Mouse (Mus musculus): Measurements from ENCODE around the gene Bmp7. TPM values are rescaled to one million over a fixed set of nuclear protein-coding genes. Genes with fewer than 3 reads are reported as not detected.

Bmp7 gene
- 10 to 100 TPM; 10.3 to 10.7 TPM for total RNA-seq (2021)

DNA sequence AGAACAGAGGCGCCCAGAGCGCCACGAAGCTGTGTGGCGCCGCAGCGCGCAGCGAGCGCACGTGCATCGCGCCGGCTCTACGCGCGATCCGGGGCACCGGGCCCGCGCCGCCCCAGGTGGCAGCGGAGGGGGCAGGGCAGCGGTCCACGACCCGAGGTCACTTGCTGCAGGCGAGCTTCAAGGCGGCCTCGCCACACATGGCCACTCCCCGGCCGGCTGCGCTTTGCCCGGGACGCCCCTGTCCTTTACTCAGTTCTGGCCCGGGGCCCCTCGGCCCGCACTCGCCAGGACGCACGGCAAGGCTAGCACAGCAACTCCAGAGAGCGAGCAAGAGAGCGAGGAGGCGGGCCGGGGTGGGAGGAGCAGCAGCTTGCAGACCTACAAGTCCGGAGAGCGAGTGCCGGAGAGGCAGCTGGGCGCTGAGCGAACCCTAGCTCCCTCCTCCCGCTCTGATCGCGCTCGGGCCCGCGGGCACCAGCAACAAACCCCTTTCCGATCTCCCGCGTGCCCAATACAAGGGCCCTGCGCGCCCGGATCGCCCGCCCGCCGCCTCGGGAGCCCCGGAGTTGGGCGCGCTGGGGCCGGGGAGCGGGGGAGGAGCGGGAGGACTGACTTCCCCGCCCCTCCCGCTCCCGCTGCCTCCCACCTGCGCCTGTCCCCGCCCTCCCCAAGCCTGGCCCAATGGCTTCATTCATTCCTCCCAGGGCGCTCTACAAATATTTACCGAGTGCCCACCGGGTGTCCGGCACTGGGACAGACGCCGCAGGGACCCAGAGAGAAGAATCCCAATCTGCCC is at the start of gene Bmp7:
Gene Bmp7 (minus strand): TSS at position 319 of the 796 bp plus-strand sequence.
- peak; percentile 26 to 84 for DNase-seq (ENCODE audit: extremely low spot score in 1 of 2, low spot score in 2 of 2)
- intact Hi-C loops (cut with DNase I): no loop called here

GRCm38 (mm10) chr2:172982776-172983561 is 42.8 kb upstream of the Bmp7 start:
- intact Hi-C loops (cut with DNase I): no loop called here
- DNase-seq (ENCODE audit: extremely low spot score in 1 of 2, low spot score in 2 of 2): no peak

DNA sequence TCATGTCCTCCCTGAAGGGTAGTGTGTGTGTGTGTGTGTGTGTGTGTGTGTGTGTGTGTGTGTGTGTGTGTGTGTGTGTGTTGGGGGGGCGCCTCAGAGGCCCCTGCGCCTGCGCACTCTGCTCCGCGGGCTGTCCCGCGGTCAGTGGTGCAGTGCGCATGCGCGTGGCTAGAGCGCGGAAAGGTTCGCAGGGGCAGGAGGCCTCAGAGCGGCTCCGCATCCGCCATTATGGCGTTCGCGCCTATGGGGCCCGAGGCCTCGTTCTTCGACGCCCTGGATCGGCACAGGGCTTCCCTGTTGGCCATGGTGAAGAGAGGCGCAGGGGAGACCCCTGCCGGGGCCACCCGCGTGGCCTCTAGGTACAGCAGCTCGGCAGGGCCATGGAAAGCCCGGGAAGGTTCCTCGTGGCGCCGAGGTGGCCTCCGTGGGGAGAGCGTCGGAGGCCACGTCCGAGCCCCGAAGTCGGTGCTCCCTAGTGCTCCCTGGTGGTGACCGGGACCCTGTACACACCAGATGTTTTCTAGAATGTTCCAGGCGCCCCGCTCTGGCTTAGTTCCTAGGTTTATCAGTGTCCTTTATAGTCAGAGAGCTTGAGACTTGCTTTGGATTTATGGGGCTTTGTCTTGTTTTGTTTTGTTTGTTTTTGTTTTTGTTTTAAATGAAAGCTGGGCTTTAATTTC is 39.7 kb upstream of the Bmp7 start:
- DNase-seq (ENCODE audit: extremely low spot score in 1 of 2, low spot score in 2 of 2): no peak
- intact Hi-C loops (cut with DNase I): no loop called here

DNA sequence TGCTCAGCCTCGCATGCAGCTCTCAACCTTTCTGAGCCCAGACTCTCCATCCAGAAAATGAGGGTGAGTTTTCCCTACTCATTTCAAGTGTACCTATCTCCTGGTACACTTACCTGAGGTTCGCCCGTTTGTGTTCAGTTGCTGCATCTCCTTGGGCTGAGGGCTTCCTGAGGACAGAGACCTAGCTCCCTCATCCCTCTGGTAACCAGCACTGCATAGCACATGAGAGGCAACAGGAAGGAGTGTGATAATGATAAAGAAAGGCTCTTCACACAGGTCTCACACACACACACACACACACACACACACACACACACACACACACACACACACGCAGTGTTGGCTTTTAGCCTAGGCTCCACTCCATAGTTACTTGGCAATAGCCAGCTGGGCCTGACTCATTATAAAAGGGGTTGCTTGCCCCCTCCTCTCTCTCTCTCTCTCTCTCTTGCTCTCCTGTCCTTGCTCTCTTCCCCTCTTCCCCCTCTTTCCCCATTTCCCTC is 38.1 kb upstream of the Bmp7 start:
- DNase-seq (ENCODE audit: extremely low spot score in 1 of 2, low spot score in 2 of 2): no peak
- intact Hi-C loops (cut with DNase I): no loop called here

DNA sequence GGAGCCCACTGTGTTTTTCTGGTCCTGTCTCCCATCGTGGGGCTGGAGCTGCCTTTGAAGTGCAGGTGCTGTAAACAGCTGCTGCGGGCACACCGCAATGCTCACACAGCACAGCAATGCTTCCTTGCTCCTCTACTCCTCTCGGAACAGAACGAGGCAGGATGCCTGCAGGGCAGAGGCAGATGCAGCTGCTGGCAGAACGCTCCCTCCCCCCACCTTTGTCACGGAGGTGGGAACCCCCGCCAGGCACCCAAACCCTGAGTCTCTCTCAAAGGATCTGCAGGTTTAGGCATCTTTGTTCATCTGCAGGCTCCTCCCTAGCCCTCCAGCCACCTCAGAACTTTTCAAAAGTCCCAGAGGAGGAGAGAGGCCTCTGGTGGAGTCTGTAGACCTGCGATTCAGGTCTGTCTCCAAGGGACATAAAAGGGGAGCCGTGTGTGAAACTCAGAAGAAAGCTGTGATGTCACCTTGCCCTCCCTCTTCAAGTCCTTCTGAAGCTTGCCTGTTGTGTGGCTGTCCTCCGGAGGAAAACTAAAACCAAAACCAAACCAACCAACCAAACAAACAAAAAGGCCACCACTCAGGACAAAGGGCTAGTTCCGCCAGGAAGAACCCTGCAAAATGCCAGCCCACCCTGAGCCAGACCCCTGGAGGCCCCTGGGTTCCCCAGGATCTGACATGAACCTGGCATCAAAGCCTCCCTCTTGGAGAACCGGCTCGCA is 37.4 kb upstream of the Bmp7 start, which contains the start of gene Spo11:
Gene Spo11 (plus strand): TSS at position 292 of the 722 bp plus-strand sequence.
- intact Hi-C loops (cut with DNase I): no loop called here
- DNase-seq (ENCODE audit: extremely low spot score in 1 of 2, low spot score in 2 of 2): no peak

DNA sequence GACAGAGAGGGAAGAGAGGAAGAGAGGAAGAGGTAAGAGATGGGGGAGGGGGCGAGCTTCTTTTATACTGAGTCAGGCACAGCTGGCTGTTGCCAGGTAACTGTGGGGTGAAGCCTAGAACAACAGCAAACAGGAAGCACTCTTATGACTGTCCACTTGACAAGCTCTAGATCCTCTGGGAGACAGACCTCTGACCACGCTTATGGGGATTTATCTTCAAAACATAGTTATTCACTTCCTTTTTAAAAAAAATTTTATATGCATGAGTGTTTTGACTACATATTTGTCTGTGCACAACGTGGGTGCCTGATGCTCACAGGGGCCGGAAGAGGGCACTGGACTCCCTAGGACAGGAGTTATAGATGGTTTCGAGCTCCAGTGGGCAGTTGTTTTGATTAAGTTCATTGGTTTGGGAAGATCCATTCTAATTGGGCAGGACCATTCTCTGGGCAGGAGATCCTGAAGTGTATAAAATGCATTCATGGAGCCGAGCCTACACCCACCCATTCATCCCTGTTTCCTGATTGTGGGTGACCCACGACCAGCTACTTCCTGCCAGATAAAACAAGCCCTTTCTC is 36.6 kb upstream of the Bmp7 start:
- DNase-seq (ENCODE audit: extremely low spot score in 1 of 2, low spot score in 2 of 2): no peak
- intact Hi-C loops (cut with DNase I): no loop called here

DNA sequence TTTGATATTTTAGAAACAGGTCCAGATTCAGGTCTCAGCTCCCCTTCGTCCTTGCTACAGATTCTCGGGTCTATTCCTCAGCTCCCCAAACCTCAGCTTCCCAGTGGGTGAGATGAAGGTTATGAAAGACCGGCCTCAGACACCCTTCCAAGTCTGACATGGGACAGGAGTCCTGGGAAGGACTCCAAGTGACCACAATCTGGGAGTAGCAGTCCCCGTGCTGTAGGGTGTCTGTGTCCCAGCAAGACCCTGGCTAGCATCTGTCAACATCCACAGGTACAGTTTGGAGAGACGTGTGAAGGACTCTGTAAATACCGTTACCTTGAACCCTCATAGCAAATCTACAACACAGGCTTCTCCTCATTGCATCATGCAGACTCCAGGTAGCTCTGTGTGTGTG is 35.0 kb upstream of the Bmp7 start:
- intact Hi-C loops (cut with DNase I): no loop called here
- no peak for DNase-seq (ENCODE audit: extremely low spot score in 1 of 2, low spot score in 2 of 2)

DNA sequence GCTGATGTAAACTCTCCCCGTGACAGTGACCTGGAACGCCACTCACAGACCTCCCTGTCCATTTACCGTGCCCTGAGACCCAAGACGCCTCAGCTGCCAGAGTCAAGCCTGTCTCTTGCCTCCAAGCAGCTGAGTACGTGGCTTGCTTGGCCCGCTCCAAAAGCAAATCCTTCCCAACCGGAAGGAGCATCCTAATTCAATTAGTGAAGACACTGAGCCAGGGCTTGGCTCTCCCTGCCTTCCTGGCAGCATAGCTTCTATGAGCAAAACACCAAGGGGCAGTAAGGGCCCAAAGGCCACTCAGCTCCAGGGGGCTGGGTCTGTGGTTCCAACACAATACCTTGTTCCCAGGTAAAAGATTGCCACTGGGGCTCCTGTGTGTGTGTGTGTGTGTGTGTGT is 34.6 kb upstream of the Bmp7 start:
- peak in 1 of 2 experiments; percentile 41 for DNase-seq (ENCODE audit: extremely low spot score in 1 of 2, low spot score in 2 of 2)
- intact Hi-C loops (cut with DNase I): no loop called here

GRCm38 (mm10) chr2:172973806-172974565 is 33.9 kb upstream of the Bmp7 start:
- no peak for DNase-seq (ENCODE audit: extremely low spot score in 1 of 2, low spot score in 2 of 2)
- intact Hi-C loops (cut with DNase I): no loop called here

DNA sequence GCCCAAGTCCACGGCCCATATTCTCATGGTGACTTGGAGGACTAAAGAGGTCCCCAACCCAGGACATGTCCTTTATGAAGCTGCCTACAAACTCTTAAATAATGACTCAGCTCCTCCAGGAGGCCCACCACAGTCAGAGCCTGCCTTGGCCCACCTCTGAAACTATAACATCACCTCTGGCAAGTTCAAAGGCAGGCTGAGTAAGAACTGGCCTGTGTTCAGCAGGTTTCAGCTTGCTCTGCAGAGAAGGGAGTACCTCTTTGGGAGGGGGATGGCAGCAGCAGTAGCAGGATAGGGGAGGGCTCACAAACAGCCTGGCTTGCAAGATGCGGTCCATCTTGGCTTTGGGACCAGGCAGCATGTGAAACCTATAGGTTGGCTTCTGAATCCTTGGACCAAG is 31.7 kb upstream of the Bmp7 start:
- no peak for DNase-seq (ENCODE audit: extremely low spot score in 1 of 2, low spot score in 2 of 2)
- intact Hi-C loops (cut with DNase I): no loop called here

DNA sequence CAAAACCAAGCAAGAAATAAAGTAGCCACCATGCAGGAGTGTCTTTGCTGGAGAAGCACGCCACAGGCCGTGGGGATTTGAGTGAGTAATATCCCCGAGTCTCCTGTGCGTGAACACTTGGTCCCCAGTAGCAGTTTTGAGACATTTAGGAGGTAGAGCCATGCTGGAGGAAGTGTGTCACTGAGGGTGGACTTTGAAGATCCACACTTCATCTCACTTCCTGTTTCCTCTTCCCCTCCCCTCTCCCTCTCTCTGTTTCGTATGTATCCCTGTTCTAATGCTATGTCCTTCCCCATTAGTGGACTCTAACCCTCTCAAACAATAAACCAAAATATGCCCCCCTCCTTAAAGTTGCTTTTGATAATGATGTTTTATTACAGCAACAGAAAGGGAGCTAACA is 26.4 kb upstream of the Bmp7 start:
- DNase-seq (ENCODE audit: extremely low spot score in 1 of 2, low spot score in 2 of 2): no peak
- intact Hi-C loops (cut with DNase I): no loop called here

DNA sequence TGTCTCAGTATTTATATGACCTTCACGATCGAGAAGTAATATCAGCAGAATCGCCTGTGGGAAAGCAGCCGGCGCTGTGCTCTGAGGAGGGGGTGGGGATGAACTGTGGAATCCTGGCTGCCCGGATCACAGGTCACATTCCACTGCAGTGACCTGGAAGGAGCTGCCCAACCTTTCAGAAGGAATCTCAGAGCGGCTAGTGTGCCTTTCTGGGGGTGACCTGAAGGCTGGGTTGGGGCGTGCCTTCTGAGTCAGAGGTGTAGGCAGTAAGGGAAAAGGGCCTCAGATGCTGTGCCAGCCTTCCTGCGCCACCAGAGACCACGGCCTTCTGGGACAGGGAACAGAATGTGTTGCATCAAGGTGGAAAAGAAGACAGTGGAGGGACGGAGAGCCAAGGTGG is 25.1 kb upstream of the Bmp7 start:
- intact Hi-C loops (cut with DNase I): no loop called here
- DNase-seq (ENCODE audit: extremely low spot score in 1 of 2, low spot score in 2 of 2): no peak

- intact Hi-C loops (cut with DNase I): no loop called here
- DNase-seq (ENCODE audit: extremely low spot score in 1 of 2, low spot score in 2 of 2): no peak
Observed at GRCm38 (mm10) chr2:172961211-172961610, 21.1 kb upstream of the Bmp7 start.

- intact Hi-C loops (cut with DNase I): no loop called here
- DNase-seq (ENCODE audit: extremely low spot score in 1 of 2, low spot score in 2 of 2): no peak
Observed at GRCm38 (mm10) chr2:172960350-172960749, 20.2 kb upstream of the Bmp7 start.

GRCm38 (mm10) chr2:172959006-172959768 is 19.1 kb upstream of the Bmp7 start:
- DNase-seq (ENCODE audit: extremely low spot score in 1 of 2, low spot score in 2 of 2): no peak

DNA sequence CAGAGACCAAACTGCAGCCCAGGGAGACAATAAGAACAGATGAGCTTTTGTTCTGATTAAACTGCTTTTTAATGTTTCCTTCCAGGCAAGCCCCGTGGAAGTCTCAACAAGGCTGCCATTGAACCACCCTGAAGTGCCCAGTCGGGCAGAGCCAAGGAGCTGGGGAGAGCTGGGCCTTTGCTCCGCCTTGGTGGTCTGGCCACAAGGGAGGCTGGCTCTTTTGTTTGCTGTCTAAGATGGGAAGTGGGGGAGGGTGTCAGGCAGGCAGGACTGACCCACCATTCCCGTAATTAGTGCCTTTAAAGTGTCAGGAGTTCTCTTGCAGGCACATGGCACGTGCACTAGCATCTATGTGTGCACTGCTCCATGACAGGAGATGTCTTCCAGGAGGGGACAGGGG is 18.5 kb upstream of the Bmp7 start:
- DNase-seq (ENCODE audit: extremely low spot score in 1 of 2, low spot score in 2 of 2): peak in 1 of 2 experiments; percentile 56
- intact Hi-C loops (cut with DNase I): no loop called here

More at GRCm38 (mm10) chr2:172959006-172959768, 19.1 kb upstream of the Bmp7 start:
- intact Hi-C loops (cut with DNase I): no loop called here

GRCm38 (mm10) chr2:172951976-172952375 is 11.9 kb upstream of the Bmp7 start:
- no peak for DNase-seq (ENCODE audit: extremely low spot score in 1 of 2, low spot score in 2 of 2)
- intact Hi-C loops (cut with DNase I): no loop called here

All from left cerebral cortex, postnatal 10 days (tissue).